Mouse (Mus musculus): ENCODE measurements at regions not wholly inside any gene's neighbourhood (a gene's known extent, or its start where the extent isn't known, plus 50 kb on each side); places are given as distances from the start of the nearest gene placed in this dataset.

- TF ChIP-seq CTCF (IDR thresholded peaks at IDR 0.05; ENCODE audit: borderline replicate concordance, insufficient read depth, low read depth, low read length) (no peak), POLR2A (IDR thresholded peaks at IDR 0.05; ENCODE audit: borderline replicate concordance, insufficient read depth, low read length) (no peak)
Observed at GRCm38 (mm10) chr1:193971537-193971936, 601.4 kb upstream of the Camk1g start.
